Mouse (Mus musculus): ENCODE data around the gene Has3.

DNA sequence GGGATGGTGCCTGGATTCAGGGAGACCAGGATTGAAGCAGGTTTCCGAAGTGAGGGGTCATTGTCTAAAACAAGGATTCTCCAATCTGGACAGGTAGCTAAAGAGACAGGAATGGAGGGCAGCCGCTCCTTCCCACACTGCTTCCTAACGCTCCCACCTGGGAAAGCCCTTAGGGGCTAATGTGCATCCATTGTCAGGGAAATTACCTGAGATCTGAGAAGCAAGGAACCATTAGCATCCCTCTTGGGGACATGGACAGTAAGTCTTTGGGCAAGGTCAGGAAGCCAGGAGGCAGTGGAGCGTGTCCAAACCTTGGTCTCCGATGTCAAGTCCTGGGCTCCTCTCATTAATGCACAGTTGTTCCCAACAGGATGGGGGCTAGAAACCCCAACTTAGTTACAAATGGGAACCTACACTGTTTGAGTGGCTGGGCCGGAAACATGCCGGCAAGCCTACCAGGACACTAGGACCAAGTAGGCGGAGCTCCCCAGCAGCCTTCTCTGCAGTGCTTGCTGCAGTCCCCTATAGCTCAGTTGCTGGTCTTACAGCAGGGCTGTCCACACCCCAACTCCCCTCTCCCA, 2.5 kb downstream of the Has3 start:
- TF ChIP-seq CTCF (IDR thresholded peaks at IDR 0.05; ENCODE audit: low read depth) = no peak
- no peak for TF ChIP-seq EP300 (optimal IDR thresholded peaks at IDR 0.05)

Measured in stomach, postnatal 0 days (tissue).